Mouse (Mus musculus) limb, embryonic 11.5 days (tissue): Measurements from ENCODE around the gene Bscl2. TPM values are rescaled to one million over a fixed set of nuclear protein-coding genes. Genes with fewer than 3 reads are reported as not detected.

ENCODE experiments used
- ATAC-seq: fragments of 200-750 bp; cut with Nextera tagmentation; 2 replicates; pipeline ENCODE4 v1.8.0; 2017; ENCODE audit warnings: low read depth; ENCODE audit not compliant: insufficient number of reproducible peaks, low FRiP score, low TSS enrichment
- DNase-seq: peaks from one replicate; pipeline ENCODE4 v3.0.0-alpha.2; 2015; ENCODE audit warnings: low spot score
- H3K27ac ChIP-seq: fragments of 300-500 bp; sonication (generic); replicated peaks from 2 replicates; pipeline ENCODE4 v1.5.1; 2014; ENCODE audit warnings: low read depth, mild to moderate bottlenecking, low read length
- H3K27me3 ChIP-seq: fragments of 300-500 bp; sonication (generic); 2 replicates; pipeline ENCODE4 v1.6.1; 2014; ENCODE audit warnings: mild to moderate bottlenecking, low read length, mixed read lengths; ENCODE audit not compliant: control insufficient read depth, insufficient read depth
- H3K36me3 ChIP-seq: fragments of 300-500 bp; sonication (generic); 2 replicates; pipeline ENCODE4 v1.6.1; 2014; ENCODE audit warnings: mild to moderate bottlenecking, low read length, moderate library complexity, mixed read lengths; ENCODE audit not compliant: control insufficient read depth, insufficient read depth
- H3K4me1 ChIP-seq: fragments of 300-500 bp; sonication (generic); 2 replicates; pipeline ENCODE4 v1.6.1; 2014; ENCODE audit warnings: low read length, mixed read lengths; ENCODE audit not compliant: control insufficient read depth, insufficient read depth
- H3K4me2 ChIP-seq: fragments of 300-500 bp; sonication (generic); 2 replicates; pipeline ENCODE4 v1.6.1; 2014; ENCODE audit warnings: low read depth, mild to moderate bottlenecking, moderate library complexity; ENCODE audit not compliant: severe bottlenecking
- H3K4me3 ChIP-seq: fragments of 300-500 bp; sonication (generic); 2 replicates; pipeline ENCODE4 v1.5.1; 2014; ENCODE audit warnings: low read depth, low read length
- H3K9ac ChIP-seq: fragments of 300-500 bp; sonication (generic); 2 replicates; pipeline ENCODE4 v1.6.1; 2014; ENCODE audit warnings: mild to moderate bottlenecking, low read length
- H3K9me3 ChIP-seq: fragments of 300-500 bp; sonication (generic); 2 replicates; pipeline ENCODE4 v1.6.1; 2016; ENCODE audit warnings: low read length; ENCODE audit not compliant: control insufficient read depth
- WGBS: fragments of 180-500 bp; shearing (Covaris S2); extraction: QIAGEN DNeasy Blood & Tissue Kit; methylation state at CpG from one replicate; pipeline ENCODE4 v1.1.7; 2014; 5-methylcytosine and 5-hydroxymethylcytosine counted together
- polyA plus RNA-seq: library from polyadenylated mRNA; unstranded; fragments of >200 nt; fragmentation: Nextera tagmentation; extraction: Ambion mirVana; gene quantifications from 2 replicates; pipeline ENCODE4 v1.2.1, GENCODE M21; 2014

Gene Bscl2
- polyA plus RNA-seq, 1 experiment from 2014 or later = 34.1 TPM

GRCm38 (mm10) chr19:8838041-8838730 lies 919 bp downstream of the Bscl2 start:
- Histone ChIP-seq H3K9me3 (no peaks in the 10 kb centered on the region), H3K9ac (peak overlapping the region; percentile 77), H3K27ac (peak overlapping the region; percentile 95), H3K4me3 (peak overlapping the region; percentile 49), H3K4me1 (peaks cover 20% of the 10 kb centered on the region; the same call in 1 of the 2 replicates), H3K4me2 (peak overlapping the region; percentile 77), H3K36me3 (peaks cover 14% of the 10 kb centered on the region), H3K27me3 (no peaks in the 10 kb centered on the region)
- no peak for ATAC-seq
- peak; percentile 56 for DNase-seq
- 25% methylated on average over 15 of the region's 15 CpGs for WGBS

- H3K9ac ChIP-seq = peak within 1 kb of the TSS; percentile 77
- peak within 1 kb of the TSS; percentile 77 for H3K4me2 ChIP-seq
- ATAC-seq = peak; percentile 52; the same call in 1 of the 2 replicates
- H3K4me1 ChIP-seq = peaks cover 20% of the 10 kb centered on the region; the same call in 1 of the 2 replicates
- peak within 1 kb of the TSS; percentile 49 for H3K4me3 ChIP-seq
- H3K27me3 ChIP-seq = no peaks in the 10 kb centered on the region
- H3K36me3 ChIP-seq = peaks cover 7% of the 10 kb centered on the region
- peak within 1 kb of the TSS; percentile 95; the same call in 1 of the 2 replicates for H3K27ac ChIP-seq
- WGBS = 49% methylated on average over 11 of the region's 11 CpGs
- no peaks in the 10 kb centered on the region for H3K9me3 ChIP-seq
- peak; percentile 53 for DNase-seq
Measured at GRCm38 (mm10) chr19:8839103-8839907, 2.0 kb downstream of the Bscl2 start, which contains the start of gene Gng3. Gene Gng3, minus strand, starts transcription at chr19:8839194.

- Histone ChIP-seq H3K36me3 (peaks cover 2% of the 10 kb centered on the region), H3K4me3 (peak overlapping the region; percentile 29), H3K4me2 (peak overlapping the region; percentile 58), H3K9me3 (no peaks in the 10 kb centered on the region), H3K27ac (no peak overlapping the region), H3K4me1 (peaks cover 20% of the 10 kb centered on the region; the same call in 1 of the 2 replicates), H3K27me3 (no peaks in the 10 kb centered on the region), H3K9ac (peak overlapping the region; percentile 47; the same call in 1 of the 2 replicates)
- WGBS = 23% methylated on average over 29 of the region's 29 CpGs
- DNase-seq (peak; percentile 65), ATAC-seq (peak; percentile 22)
Measured at GRCm38 (mm10) chr19:8839908-8840791, 2.9 kb downstream of the Bscl2 start.

- H3K27me3 ChIP-seq = no peaks in the 10 kb centered on the region
- H3K4me2 ChIP-seq = no peak overlapping the region; the same call in 1 of the 2 replicates
- H3K4me1 ChIP-seq = peaks cover 20% of the 10 kb centered on the region; the same call in 1 of the 2 replicates
- no peak for ATAC-seq
- DNase-seq = no peak
- no peaks in the 10 kb centered on the region for H3K9me3 ChIP-seq
- peaks cover 2% of the 10 kb centered on the region; the same call in 1 of the 2 replicates for H3K36me3 ChIP-seq
- H3K27ac ChIP-seq = no peak overlapping the region
- no peak overlapping the region for H3K4me3 ChIP-seq
- no peak overlapping the region for H3K9ac ChIP-seq
- WGBS = 86% methylated on average over 7 of the region's 7 CpGs
Measured at GRCm38 (mm10) chr19:8841012-8841411, 3.7 kb downstream of the Bscl2 start.

GRCm38 (mm10) chr19:8842961-8843360 lies 5.7 kb downstream of the Bscl2 start:
- 92% methylated on average over 6 of the region's 6 CpGs for WGBS
- no peak for DNase-seq
- ATAC-seq = no peak
- Histone ChIP-seq H3K4me3 (no peak overlapping the region), H3K9me3 (no peaks in the 10 kb centered on the region), H3K9ac (no peak overlapping the region), H3K27me3 (no peaks in the 10 kb centered on the region), H3K4me1 (peaks cover 20% of the 10 kb centered on the region; the same call in 1 of the 2 replicates), H3K4me2 (no peak overlapping the region), H3K36me3 (peaks cover 11% of the 10 kb centered on the region), H3K27ac (no peak overlapping the region)

- H3K27me3 ChIP-seq = no peaks in the 10 kb centered on the region
- ATAC-seq (no peak), DNase-seq (peak; percentile 86)
- no peak overlapping the region; the same call in 1 of the 2 replicates for H3K9ac ChIP-seq
- H3K4me1 ChIP-seq = peaks cover 11% of the 10 kb centered on the region; the same call in 1 of the 2 replicates
- no peaks in the 10 kb centered on the region for H3K9me3 ChIP-seq
- WGBS = 71% methylated on average over 5 of the region's 5 CpGs
- H3K4me2 ChIP-seq = no peak overlapping the region
- peaks cover 13% of the 10 kb centered on the region for H3K36me3 ChIP-seq
- H3K27ac ChIP-seq = no peak overlapping the region
- H3K4me3 ChIP-seq = no peak overlapping the region
Measured at GRCm38 (mm10) chr19:8844371-8845129, 7.3 kb downstream of the Bscl2 start.

- Histone ChIP-seq H3K9me3 (no peaks in the 10 kb centered on the region), H3K9ac (no peak overlapping the region), H3K27me3 (no peaks in the 10 kb centered on the region), H3K27ac (no peak overlapping the region; the same call in 1 of the 2 replicates), H3K4me3 (no peak overlapping the region), H3K4me2 (no peak overlapping the region), H3K4me1 (0 out of 2 replicates have a peak, but pooled peaks cover 4% of the 10 kb centered on the region), H3K36me3 (peaks cover 13% of the 10 kb centered on the region)
- DNase-seq (no peak), ATAC-seq (no peak)
- 77% methylated on average over 5 of the region's 5 CpGs for WGBS
Measured at GRCm38 (mm10) chr19:8848356-8848755, 11.1 kb downstream of the Bscl2 start.
